Mouse (Mus musculus) right cerebral cortex, adult 2 months (tissue): ENCODE data around the gene Hnf4a.

Source experiments
- DNase-seq, 2 experiments: peaks; one replicate each; pipeline ENCODE4 v3.0.0; 2021 to 2022; ENCODE audit warnings: low spot score in 2 of 2

Hnf4a gene

GRCm38 (mm10) chr2:163549786-163550185 is 43.2 kb downstream of the Hnf4a start:
- no peak for DNase-seq

GRCm38 (mm10) chr2:163552518-163552929 is 45.9 kb downstream of the Hnf4a start:
- DNase-seq, result no peak

GRCm38 (mm10) chr2:163554425-163554982 is 47.9 kb downstream of the Hnf4a start:
- DNase-seq, result no peak

- DNase-seq, result no peak
Measured at GRCm38 (mm10) chr2:163554996-163555395, 48.4 kb downstream of the Hnf4a start.

GRCm38 (mm10) chr2:163555417-163555816 is 48.8 kb downstream of the Hnf4a start:
- no peak for DNase-seq

GRCm38 (mm10) chr2:163558548-163558947 is 51.9 kb downstream of the Hnf4a start:
- DNase-seq, result no peak

GRCm38 (mm10) chr2:163559236-163559635 is 52.6 kb downstream of the Hnf4a start:
- DNase-seq, result no peak

- DNase-seq, result no peak
Measured at GRCm38 (mm10) chr2:163560247-163560646, 53.6 kb downstream of the Hnf4a start.

GRCm38 (mm10) chr2:163561258-163561948 is 54.8 kb downstream of the Hnf4a start:
- DNase-seq, result no peak

GRCm38 (mm10) chr2:163564646-163565045 is 58.0 kb downstream of the Hnf4a start:
- no peak for DNase-seq

- no peak for DNase-seq
Measured at GRCm38 (mm10) chr2:163574321-163574720, 67.7 kb downstream of the Hnf4a start.

- DNase-seq, result no peak
Measured at GRCm38 (mm10) chr2:163575248-163575647, 68.6 kb downstream of the Hnf4a start.

- DNase-seq, result no peak
Measured at GRCm38 (mm10) chr2:163577986-163578385, 71.4 kb downstream of the Hnf4a start.

- DNase-seq, result no peak
Measured at GRCm38 (mm10) chr2:163580069-163580945, 73.7 kb downstream of the Hnf4a start.

- no peak for DNase-seq
Measured at GRCm38 (mm10) chr2:163583226-163584087, 76.8 kb downstream of the Hnf4a start.

GRCm38 (mm10) chr2:163584088-163584426 is 77.4 kb downstream of the Hnf4a start:
- DNase-seq, result no peak

GRCm38 (mm10) chr2:163586384-163587261 is 80.0 kb downstream of the Hnf4a start:
- no peak for DNase-seq

GRCm38 (mm10) chr2:163587506-163587905 is 80.9 kb downstream of the Hnf4a start:
- DNase-seq, result no peak

- DNase-seq, result no peak
Measured at GRCm38 (mm10) chr2:163590211-163590610, 83.6 kb downstream of the Hnf4a start.

- DNase-seq, result no peak
Measured at GRCm38 (mm10) chr2:163590996-163591395, 84.4 kb downstream of the Hnf4a start.

GRCm38 (mm10) chr2:163592084-163592483 is 85.5 kb downstream of the Hnf4a start:
- DNase-seq, result no peak
